Mouse (Mus musculus) erythroblast, embryonic 14.5 days (primary cell): ENCODE measurements around the gene Sdsl.

Experiments
- GATA1 ChIP-seq: IDR thresholded peaks from 2 replicates; pipeline ENCODE4 v1.6.1; 2012; ENCODE audit warnings: low read length, inconsistent platforms, mixed read lengths
- TAL1 ChIP-seq: IDR thresholded peaks from 3 replicates; pipeline ENCODE4 v1.6.1; 2012; ENCODE audit warnings: low read length, inconsistent platforms, mixed read lengths

DNA sequence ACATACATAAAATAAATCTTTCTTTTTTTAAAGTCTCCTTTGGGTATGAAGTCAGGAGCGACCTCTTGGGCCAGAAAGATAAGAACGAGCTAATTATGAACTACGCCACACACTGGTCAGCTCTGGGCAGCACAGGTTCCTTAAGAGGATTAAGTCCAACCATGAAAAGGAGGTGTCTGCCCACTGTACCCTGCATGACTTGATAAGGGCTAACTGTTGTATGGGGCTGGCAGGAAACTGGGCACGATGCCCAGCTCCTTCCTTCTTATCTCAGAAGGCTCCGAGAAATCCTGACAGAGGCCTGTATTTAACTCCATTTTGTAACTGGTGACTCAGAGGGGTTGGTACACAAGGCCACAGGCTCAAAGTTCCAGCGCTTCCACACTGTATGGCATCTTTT is 6.8 kb downstream of the Sdsl start:
- TF ChIP-seq TAL1: no peak
- no peak for TF ChIP-seq GATA1
